Mouse (Mus musculus): ENCODE data around the gene Qsox1.

Qsox1 gene

GRCm38 (mm10) chr1:155759167-155759566 is 53.5 kb downstream of the Qsox1 start:
- CTCF ChIA-PET, result no interaction called here

GRCm38 (mm10) chr1:155758711-155759110 is 54.0 kb downstream of the Qsox1 start:
- ChIA-PET CTCF (no interaction called here), POLR2A (no interaction called here)

More at GRCm38 (mm10) chr1:155759167-155759566, 53.5 kb downstream of the Qsox1 start:
- POLR2A ChIA-PET, result interaction anchor here in 1 of 4 experiments (0.7 kb wide), 1 partner anchor 862 kb away, joined by 3 read pairs; no protein-coding TSS in a partner anchor

- ChIA-PET POLR2A (no interaction called here), CTCF (no interaction called here)
Measured at GRCm38 (mm10) chr1:155757621-155758020, 55.1 kb downstream of the Qsox1 start.

GRCm38 (mm10) chr1:155753411-155753810 is 59.3 kb downstream of the Qsox1 start:
- ChIA-PET POLR2A (interaction anchor here in 1 of 4 experiments (0.8 to 0.9 kb wide), 2 partner anchors 13 to 23 kb away, joined by 3 read pairs; no protein-coding TSS in a partner anchor), CTCF (interaction anchor here in 2 of 4 experiments (0.6 to 0.8 kb wide), 2 partner anchors 111 to 226 kb away, joined by 3 read pairs; no protein-coding TSS in a partner anchor)

GRCm38 (mm10) chr1:155751484-155752255 is 61.0 kb downstream of the Qsox1 start, which contains the start of gene Lhx4:
Lhx4 (minus strand) TSS chr1:155751684.
- ChIA-PET CTCF (no interaction called here), POLR2A (interaction anchor here in 1 of 4 experiments (1.1 kb wide), 1 partner anchor 15 kb away, joined by 3 read pairs; no protein-coding TSS in a partner anchor)

GRCm38 (mm10) chr1:155750517-155751178 is 62.0 kb downstream of the Qsox1 start:
- CTCF ChIA-PET, result no interaction called here
- POLR2A ChIA-PET, result no interaction called here

GRCm38 (mm10) chr1:155747911-155748310 is 64.8 kb downstream of the Qsox1 start:
- ChIA-PET POLR2A (interaction anchor here in 1 of 4 experiments (0.6 kb wide), 1 partner anchor 12 kb away, joined by 3 read pairs; no protein-coding TSS in a partner anchor), CTCF (no interaction called here)

- CTCF ChIA-PET, result no interaction called here
- POLR2A ChIA-PET, result interaction anchor here in 1 of 4 experiments (0.6 kb wide), 2 partner anchors 56 to 317 kb away, joined by 3 read pairs; no protein-coding TSS in a partner anchor
Measured at GRCm38 (mm10) chr1:155747011-155747410, 65.7 kb downstream of the Qsox1 start.

- ChIA-PET POLR2A (interaction anchor here (0.7 to 2.1 kb wide), 7 partner anchors 10 to 298 kb away, joined by 3 to 10 read pairs (median 4); partner anchors contain the start of gene Qsox1 (in 1 of the 4)), CTCF (interaction anchor here in 3 of 4 experiments (0.6 to 0.8 kb wide), 3 partner anchors 52 to 463 kb away, joined by 3 read pairs; no protein-coding TSS in a partner anchor)
Measured at GRCm38 (mm10) chr1:155742411-155743363, 70.0 kb downstream of the Qsox1 start.

- ChIA-PET CTCF (interaction anchor here (0.5 to 0.8 kb wide), 5 partner anchors 52 to 1618 kb away, joined by 3 to 5 read pairs (median 3); no protein-coding TSS in a partner anchor), POLR2A (interaction anchor here in 3 of 4 experiments (0.7 to 2.1 kb wide), 7 partner anchors 15 to 299 kb away, joined by 3 to 10 read pairs (median 4); partner anchors contain the start of gene Qsox1 (in 1 of the 3))
Measured at GRCm38 (mm10) chr1:155741988-155742387, 70.7 kb downstream of the Qsox1 start.

- ChIA-PET POLR2A (interaction anchor here in 3 of 4 experiments (0.5 to 2.1 kb wide), 9 partner anchors 14 to 642 kb away, joined by 3 to 10 read pairs (median 3); partner anchors contain the start of genes Cep350 (in 1 of the 3), Ier5 (in 1 of the 3), Qsox1 (in 1 of the 3) and Tor1aip1 (in 1 of the 3)), CTCF (interaction anchor here in 1 of 4 experiments (0.5 to 0.6 kb wide), 2 partner anchors 460 to 1618 kb away, joined by 3 to 5 read pairs; no protein-coding TSS in a partner anchor)
Measured at GRCm38 (mm10) chr1:155741378-155741945, 71.2 kb downstream of the Qsox1 start.

GRCm38 (mm10) chr1:155740622-155741377 is 71.9 kb downstream of the Qsox1 start:
- POLR2A ChIA-PET, result interaction anchor here in 3 of 4 experiments (0.5 to 2.1 kb wide), 9 partner anchors 12 to 641 kb away, joined by 3 to 10 read pairs (median 3); partner anchors contain the start of genes Cep350 (in 1 of the 3), Ier5 (in 1 of the 3), Qsox1 (in 1 of the 3) and Tor1aip1 (in 1 of the 3)
- CTCF ChIA-PET, result no interaction called here

- CTCF ChIA-PET, result interaction anchor here in 2 of 4 experiments (0.5 to 0.6 kb wide), 2 partner anchors 174 to 639 kb away, joined by 3 to 4 read pairs; partner anchors contain the start of gene Ier5 (in 1 of the 2)
- POLR2A ChIA-PET, result interaction anchor here in 1 of 4 experiments (0.6 kb wide), 1 partner anchor 317 kb away, joined by 3 read pairs; no protein-coding TSS in a partner anchor
Measured at GRCm38 (mm10) chr1:155737809-155738383, 74.8 kb downstream of the Qsox1 start.

- CTCF ChIA-PET, result interaction anchor here in 1 of 4 experiments (0.5 to 1.5 kb wide), 2 partner anchors 16 to 174 kb away, joined by 3 to 4 read pairs; no protein-coding TSS in a partner anchor
Measured at GRCm38 (mm10) chr1:155737017-155737808, 75.5 kb downstream of the Qsox1 start.

GRCm38 (mm10) chr1:155736096-155736825 is 76.4 kb downstream of the Qsox1 start:
- ChIA-PET POLR2A (interaction anchor here in 3 of 4 experiments (0.6 to 1.4 kb wide), 4 partner anchors 12 to 527 kb away, joined by 3 to 4 read pairs (median 3); no protein-coding TSS in a partner anchor), CTCF (interaction anchor here in 1 of 4 experiments (1.5 kb wide), 1 partner anchor 15 kb away, joined by 3 read pairs; no protein-coding TSS in a partner anchor)

More at GRCm38 (mm10) chr1:155737017-155737808, 75.5 kb downstream of the Qsox1 start:
- POLR2A ChIA-PET, result interaction anchor here in 1 of 4 experiments (1.4 kb wide), 1 partner anchor 15 kb away, joined by 3 read pairs; no protein-coding TSS in a partner anchor

All from embryonic stem cell, embryonic (primary cell).